Mouse (Mus musculus) spleen, adult 2 months (tissue): ENCODE data around the gene Cercam.
"Not testable (repeated sequence)": the region's sequence is repeated elsewhere in the genome, so short reads cannot be mapped to it uniquely, and the experiment has no call there.

Experiments
- CTCF ChIP-seq: fragments of 200-500 bp; IDR thresholded peaks from 2 replicates; pipeline ENCODE4 v1.5.1; 2011; ENCODE audit warnings: mild to moderate bottlenecking, inconsistent platforms; ENCODE audit not compliant: insufficient read depth, insufficient read length, insufficient replicate concordance; ENCODE audit errors: extremely low read depth
- POLR2A ChIP-seq: fragments of 200-500 bp; IDR thresholded peaks from 2 replicates; pipeline ENCODE4 v1.6.1; 2011; ENCODE audit warnings: low read depth, low read length, inconsistent platforms

GRCm38 (mm10) chr2:29886659-29887292, 17.8 kb downstream of the Cercam start:
- TF ChIP-seq CTCF, POLR2A: not testable (repeated sequence)
